Mouse (Mus musculus): ENCODE results near the gene Efna2.

GRCm38 (mm10) chr10:80141786-80142529 is 37.3 kb upstream of the Efna2 start:
- TF ChIP-seq CTCF (IDR thresholded peaks at IDR 0.05; ENCODE audit: borderline replicate concordance, extremely low read depth, insufficient read depth, insufficient read length) (no peak), POLR2A (IDR thresholded peaks at IDR 0.05; ENCODE audit: borderline replicate concordance, extremely low read depth, insufficient read depth, insufficient read length, poor library complexity, severe bottlenecking) (peak; percentile 62; the same call in 1 of the 2 replicates)
